Mouse (Mus musculus) C2C12 (cell line): ENCODE data around the gene Dppa5a. TPM values are rescaled to one million over a fixed set of nuclear protein-coding genes. Genes with fewer than 3 reads are reported as not detected.

ENCODE experiments used
- H3K27me3 ChIP-seq: one replicate; pipeline ENCODE4 v1.6.1; 2011; ENCODE audit not compliant: control insufficient read depth, insufficient read depth, insufficient read length
- H3K36me3 ChIP-seq: one replicate; pipeline ENCODE4 v1.6.1; 2011; ENCODE audit not compliant: control insufficient read depth, insufficient read depth
- H3K4me3 ChIP-seq: one replicate; pipeline ENCODE4 v1.5.1; 2011; ENCODE audit warnings: mild to moderate bottlenecking, control low read depth; ENCODE audit not compliant: poor library complexity, insufficient read depth, severe bottlenecking
- H3K79me2 ChIP-seq: one replicate; pipeline ENCODE4 v1.6.1; 2011; ENCODE audit not compliant: control insufficient read depth, insufficient read depth
- H3K79me3 ChIP-seq: one replicate; pipeline ENCODE4 v1.6.1; 2011; ENCODE audit warnings: low read depth, control low read depth
- H3ac ChIP-seq: one replicate; pipeline ENCODE3; 2011; ENCODE audit warnings: low read depth; ENCODE audit not compliant: control insufficient read depth, insufficient read length
- CEBPB ChIP-seq: IDR thresholded peaks from one replicate; pipeline ENCODE4 v1.6.1; 2011; ENCODE audit warnings: low read depth, mild to moderate bottlenecking, control low read depth, moderate library complexity
- CTCF ChIP-seq: IDR thresholded peaks from one replicate; pipeline ENCODE4 v1.5.1; 2011; ENCODE audit not compliant: control insufficient read depth, insufficient read depth, insufficient read length
- FOSL1 ChIP-seq: IDR thresholded peaks from one replicate; pipeline ENCODE4 v1.8.0; 2011; ENCODE audit warnings: mild to moderate bottlenecking, low read length; ENCODE audit not compliant: poor library complexity, insufficient read depth, severe bottlenecking
- MAX ChIP-seq: IDR thresholded peaks from one replicate; pipeline ENCODE4 v1.6.1; 2011; ENCODE audit warnings: mild to moderate bottlenecking, control low read depth
- MYOD1 ChIP-seq: IDR thresholded peaks from one replicate; pipeline ENCODE4 v1.6.1; 2011; ENCODE audit warnings: low read depth; ENCODE audit not compliant: control insufficient read depth, insufficient read length
- MYOG ChIP-seq: IDR thresholded peaks from one replicate; pipeline ENCODE4 v1.6.1; 2011; ENCODE audit not compliant: control insufficient read depth, insufficient read length; ENCODE audit errors: extremely low read depth
- USF1 ChIP-seq: IDR thresholded peaks from one replicate; pipeline ENCODE4 v1.6.1; 2011; ENCODE audit warnings: low read depth, mild to moderate bottlenecking, control low read depth, moderate library complexity
- polyA plus RNA-seq: library from polyadenylated mRNA; unstranded; fragments of >200 nt; fragmentation: generic; extraction: Trizol; gene quantifications from one replicate; pipeline ENCODE4 v1.2.1, GENCODE M21; 2012; ENCODE audit warnings: missing spikeins

Gene Dppa5a
- polyA plus RNA-seq, 1 experiment = 0.34 TPM

- Histone ChIP-seq H3K27me3 (no peaks in the 10 kb centered on the region), H3K79me2 (no peaks in the 10 kb centered on the region), H3K36me3 (no peaks in the 10 kb centered on the region), H3K4me3 (no peak overlapping the region), H3K79me3 (no peaks in the 10 kb centered on the region), H3ac (no peak overlapping the region)
- TF ChIP-seq MYOD1 (no peak), USF1 (no peak), FOSL1 (no peak)
These were observed 26.6 kb upstream of the Dppa5a start for GRCm38 (mm10) chr9:78394602-78395001.

DNA sequence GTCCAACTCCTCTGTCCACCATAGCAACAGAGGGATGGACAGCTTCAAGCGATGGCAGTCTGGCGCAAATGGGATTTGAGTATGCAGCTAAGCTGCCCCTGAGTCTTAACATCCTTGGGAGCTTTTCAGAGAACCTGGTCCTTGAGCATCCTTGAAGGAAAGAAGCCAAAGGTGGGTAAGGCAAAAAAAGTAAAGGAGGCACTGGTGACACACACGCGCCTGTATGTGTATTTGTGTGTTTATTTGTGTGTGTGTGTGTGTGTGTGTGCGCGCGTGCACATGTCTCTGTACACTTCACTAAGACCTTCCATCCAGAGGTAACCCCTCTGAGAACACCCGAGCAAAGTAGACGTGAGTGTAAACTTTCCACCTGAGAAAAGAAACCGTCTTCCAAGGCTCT lies 25.8 kb upstream of the Dppa5a start:
- H3K36me3 ChIP-seq = no peaks in the 10 kb centered on the region
- no peak overlapping the region for H3ac ChIP-seq
- no peaks in the 10 kb centered on the region for H3K79me3 ChIP-seq
- no peaks in the 10 kb centered on the region for H3K79me2 ChIP-seq
- H3K4me3 ChIP-seq = no peak overlapping the region
- no peak for TF ChIP-seq CEBPB
- no peak for TF ChIP-seq MYOG
- no peak for TF ChIP-seq MYOD1
- no peak for TF ChIP-seq FOSL1
- no peak for TF ChIP-seq CTCF
- TF ChIP-seq MAX = no peak
- no peak for TF ChIP-seq USF1
- no peaks in the 10 kb centered on the region for H3K27me3 ChIP-seq

DNA sequence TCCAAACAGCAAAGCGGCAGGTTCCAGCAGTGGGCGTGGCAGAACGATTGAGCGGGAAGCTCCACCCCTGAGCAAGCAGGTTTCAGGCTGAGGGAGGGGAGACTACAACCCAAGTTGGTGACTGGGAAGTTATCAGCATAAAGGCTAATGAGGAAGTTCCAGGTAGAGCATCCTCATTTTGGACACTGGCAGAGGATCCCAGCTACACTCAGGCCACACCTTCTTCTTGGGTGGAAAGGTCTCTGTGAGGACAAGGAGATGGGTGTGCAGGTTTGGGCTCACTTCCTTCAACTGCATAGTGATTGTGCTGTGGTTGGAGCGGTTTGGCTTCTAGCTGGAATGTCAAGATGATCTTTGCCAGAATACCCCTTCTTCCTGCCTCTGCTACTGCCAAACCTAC lies 22.0 kb upstream of the Dppa5a start:
- no peaks in the 10 kb centered on the region for H3K27me3 ChIP-seq
- no peaks in the 10 kb centered on the region for H3K36me3 ChIP-seq
- H3K79me2 ChIP-seq = no peaks in the 10 kb centered on the region
- no peak overlapping the region for H3K4me3 ChIP-seq
- H3K79me3 ChIP-seq = no peaks in the 10 kb centered on the region
- TF ChIP-seq MYOD1 = no peak
- TF ChIP-seq MAX = no peak
- TF ChIP-seq USF1 = no peak
- TF ChIP-seq CEBPB = no peak
- no peak for TF ChIP-seq CTCF
- no peak for TF ChIP-seq MYOG
- no peak for TF ChIP-seq FOSL1
- no peak overlapping the region for H3ac ChIP-seq

DNA sequence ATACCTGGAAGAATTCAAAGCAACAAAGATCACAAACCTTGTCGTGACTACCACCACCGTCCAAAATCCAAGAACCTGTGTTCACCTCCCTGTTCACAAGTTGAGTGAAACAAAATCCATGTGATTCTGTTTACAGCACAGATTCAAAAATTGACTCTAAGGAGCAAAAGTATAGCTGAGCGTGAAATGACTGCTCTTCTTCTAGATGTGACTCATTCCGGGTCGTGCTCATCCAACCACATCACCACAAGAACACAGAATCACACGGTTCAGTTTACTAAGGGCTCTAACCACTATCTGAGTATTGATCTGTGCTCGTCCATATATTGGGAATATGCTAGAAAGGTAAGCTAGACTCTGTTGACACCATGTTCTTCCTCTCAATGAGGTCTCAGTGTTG lies 19.0 kb upstream of the Dppa5a start:
- no peaks in the 10 kb centered on the region for H3K27me3 ChIP-seq
- no peak overlapping the region for H3ac ChIP-seq
- H3K79me3 ChIP-seq = no peaks in the 10 kb centered on the region
- H3K79me2 ChIP-seq = no peaks in the 10 kb centered on the region
- no peaks in the 10 kb centered on the region for H3K36me3 ChIP-seq
- TF ChIP-seq CTCF (no peak), CEBPB (no peak), MYOD1 (no peak), FOSL1 (no peak)
- no peak overlapping the region for H3K4me3 ChIP-seq

- Histone ChIP-seq H3K4me3 (no peak overlapping the region), H3K79me3 (no peaks in the 10 kb centered on the region), H3K36me3 (no peaks in the 10 kb centered on the region), H3ac (no peak overlapping the region), H3K79me2 (no peaks in the 10 kb centered on the region), H3K27me3 (no peaks in the 10 kb centered on the region)
- TF ChIP-seq CEBPB = no peak
- TF ChIP-seq USF1 = no peak
These were observed 17.9 kb upstream of the Dppa5a start for GRCm38 (mm10) chr9:78385893-78386292.

DNA sequence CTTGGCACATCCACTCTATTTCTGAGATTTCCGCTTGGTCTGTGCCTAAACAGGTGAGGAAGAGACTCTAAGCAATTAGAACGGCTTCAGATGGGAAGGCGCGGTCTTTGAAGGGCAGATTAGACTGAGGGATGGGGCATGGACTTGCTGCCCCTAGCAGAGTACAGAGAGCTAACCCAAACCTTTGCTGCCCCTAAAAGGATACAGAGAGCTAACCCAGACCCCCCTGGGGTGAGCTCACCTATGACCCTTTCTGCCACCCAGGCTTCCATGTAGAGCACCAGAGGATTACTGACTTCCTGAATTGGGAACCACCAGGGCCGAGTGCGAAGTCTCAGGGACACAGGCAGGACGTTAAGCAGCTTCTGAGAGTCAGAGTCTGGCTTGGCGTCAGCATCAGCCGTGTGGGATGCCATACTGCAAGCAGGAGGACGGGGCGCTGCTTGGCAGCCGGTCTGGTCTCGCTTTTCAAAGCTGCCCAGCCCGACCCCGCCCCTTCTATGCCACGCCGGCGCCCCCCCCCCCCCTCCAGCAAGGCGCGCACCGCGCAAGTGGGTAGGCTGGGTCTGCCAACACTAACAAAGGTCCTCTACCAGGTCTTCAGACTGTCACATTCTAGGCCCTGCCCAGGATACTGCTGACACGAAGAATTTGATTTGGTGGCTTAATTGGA lies 10.3 kb upstream of the Dppa5a start, which contains the start of gene Ooep:
Gene Ooep, minus strand, starts transcription at position 613 of the 673 bp plus-strand sequence.
- Histone ChIP-seq H3K79me2 (no peaks in the 10 kb centered on the region), H3K4me3 (no peak within 1 kb of the TSS), H3K36me3 (no peaks in the 10 kb centered on the region), H3K27me3 (no peaks in the 10 kb centered on the region), H3ac (no peak within 1 kb of the TSS), H3K79me3 (no peaks in the 10 kb centered on the region)
- TF ChIP-seq MAX (no peak), CTCF (no peak), USF1 (no peak), MYOG (no peak), FOSL1 (no peak), CEBPB (no peak), MYOD1 (no peak)

GRCm38 (mm10) chr9:78377546-78377945 lies 9.6 kb upstream of the Dppa5a start:
- H3K36me3 ChIP-seq = no peaks in the 10 kb centered on the region
- no peaks in the 10 kb centered on the region for H3K27me3 ChIP-seq
- no peak overlapping the region for H3K4me3 ChIP-seq
- H3ac ChIP-seq = no peak overlapping the region
- H3K79me3 ChIP-seq = no peaks in the 10 kb centered on the region
- TF ChIP-seq MYOG = no peak
- no peak for TF ChIP-seq CTCF
- no peak for TF ChIP-seq CEBPB
- no peak for TF ChIP-seq MYOD1
- no peak for TF ChIP-seq USF1
- TF ChIP-seq MAX = no peak
- TF ChIP-seq FOSL1 = no peak
- H3K79me2 ChIP-seq = no peaks in the 10 kb centered on the region
